Mouse (Mus musculus): ENCODE data around the gene Snf8.

Gene Snf8

DNA sequence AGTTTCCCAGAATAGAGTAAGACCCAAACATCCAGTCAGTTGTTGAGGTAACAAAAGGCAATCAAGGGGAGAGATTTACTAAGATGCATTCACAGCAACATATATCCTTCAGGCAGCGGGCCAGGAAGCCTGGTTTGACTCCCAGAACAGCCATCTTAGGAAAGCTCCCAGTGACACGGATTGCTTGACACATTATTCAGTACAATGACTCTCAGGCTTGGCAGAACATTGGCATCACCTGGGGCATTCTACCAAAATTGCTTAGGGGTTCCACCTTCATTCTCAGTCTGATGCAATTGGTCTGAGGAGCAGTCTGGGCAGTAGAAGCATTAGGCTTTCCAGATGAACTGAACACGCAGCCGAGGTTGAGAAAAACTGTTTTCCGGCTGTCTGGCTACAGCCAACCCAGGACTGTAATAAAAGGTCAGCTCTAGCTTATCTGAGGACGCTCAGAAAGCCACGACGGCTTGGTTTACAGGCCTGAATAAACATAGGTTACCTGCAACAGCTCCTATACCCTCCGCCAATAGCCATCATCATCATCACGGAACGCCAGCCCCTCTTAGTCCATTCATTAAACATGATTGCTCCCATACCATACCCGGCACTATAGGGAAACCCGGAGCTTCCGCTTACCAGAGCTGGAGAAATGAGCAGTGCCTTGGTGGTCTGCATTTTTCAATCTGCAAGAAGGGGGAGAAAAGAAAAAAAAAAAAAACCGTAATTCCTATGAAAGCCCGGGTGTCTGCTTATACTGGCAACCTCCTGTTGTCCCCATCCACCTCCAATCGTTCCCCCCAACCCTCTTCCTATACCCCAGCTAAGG, 39.9 kb downstream of the Snf8 start:
- peak; percentile 16 for DNase-seq (ENCODE audit: low spot score)

DNA sequence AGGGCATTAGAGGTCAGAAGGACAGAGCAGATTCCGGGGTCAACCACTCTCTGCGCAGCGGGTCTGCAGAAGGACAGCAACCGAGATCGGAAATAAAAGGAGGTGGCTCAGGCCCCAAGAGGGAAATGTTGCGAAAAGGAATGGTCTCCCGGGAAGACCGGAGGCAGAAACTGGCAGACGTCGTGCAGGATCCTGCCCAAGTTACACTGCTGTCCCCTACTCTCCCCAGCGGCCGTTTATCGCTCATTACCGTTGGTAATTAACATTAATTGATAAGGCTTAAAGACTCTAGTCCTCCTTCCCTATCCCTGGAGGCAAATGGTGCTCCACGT, 40.5 kb downstream of the Snf8 start:
- no peak for DNase-seq (ENCODE audit: low spot score)

DNA sequence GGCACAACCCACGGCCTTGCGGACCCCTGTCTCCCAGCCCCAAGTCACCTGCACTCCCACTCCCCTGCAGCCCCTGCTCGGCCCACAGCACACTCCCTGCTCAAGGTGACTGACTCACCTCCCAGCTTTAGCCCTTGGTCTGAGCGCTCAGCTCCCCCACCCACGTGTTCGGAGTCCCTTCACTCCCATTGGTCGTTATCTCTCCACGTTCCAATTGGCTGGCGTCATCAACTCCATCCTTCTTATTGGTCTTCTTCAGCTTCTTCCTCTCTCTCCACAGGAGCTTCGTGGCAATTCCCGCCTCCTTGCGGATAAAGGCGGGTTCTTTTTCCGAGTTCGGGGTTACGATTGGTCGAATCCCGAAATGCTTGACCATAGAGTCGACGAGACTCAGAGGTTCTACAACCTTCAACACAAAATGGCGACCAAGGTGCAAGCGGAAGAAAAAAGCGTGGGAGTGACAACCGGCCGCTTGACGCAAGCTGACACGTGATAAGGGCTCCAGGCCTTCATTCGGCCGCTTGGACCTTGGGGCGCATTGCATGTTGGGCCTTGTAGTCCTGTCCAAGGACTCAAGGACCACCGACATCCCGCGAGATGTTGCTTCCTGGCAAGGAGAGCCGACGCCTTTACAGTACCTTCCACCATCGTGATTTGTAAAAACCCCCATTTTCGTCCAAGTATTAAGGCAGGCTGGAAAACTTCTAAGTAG, 41.0 kb downstream of the Snf8 start, which contains the start of gene Atp5g1:
Gene Atp5g1, minus strand, starts transcription at position 162 of the 712 bp plus-strand sequence.
- DNase-seq (ENCODE audit: low spot score): peak; percentile 100

DNA sequence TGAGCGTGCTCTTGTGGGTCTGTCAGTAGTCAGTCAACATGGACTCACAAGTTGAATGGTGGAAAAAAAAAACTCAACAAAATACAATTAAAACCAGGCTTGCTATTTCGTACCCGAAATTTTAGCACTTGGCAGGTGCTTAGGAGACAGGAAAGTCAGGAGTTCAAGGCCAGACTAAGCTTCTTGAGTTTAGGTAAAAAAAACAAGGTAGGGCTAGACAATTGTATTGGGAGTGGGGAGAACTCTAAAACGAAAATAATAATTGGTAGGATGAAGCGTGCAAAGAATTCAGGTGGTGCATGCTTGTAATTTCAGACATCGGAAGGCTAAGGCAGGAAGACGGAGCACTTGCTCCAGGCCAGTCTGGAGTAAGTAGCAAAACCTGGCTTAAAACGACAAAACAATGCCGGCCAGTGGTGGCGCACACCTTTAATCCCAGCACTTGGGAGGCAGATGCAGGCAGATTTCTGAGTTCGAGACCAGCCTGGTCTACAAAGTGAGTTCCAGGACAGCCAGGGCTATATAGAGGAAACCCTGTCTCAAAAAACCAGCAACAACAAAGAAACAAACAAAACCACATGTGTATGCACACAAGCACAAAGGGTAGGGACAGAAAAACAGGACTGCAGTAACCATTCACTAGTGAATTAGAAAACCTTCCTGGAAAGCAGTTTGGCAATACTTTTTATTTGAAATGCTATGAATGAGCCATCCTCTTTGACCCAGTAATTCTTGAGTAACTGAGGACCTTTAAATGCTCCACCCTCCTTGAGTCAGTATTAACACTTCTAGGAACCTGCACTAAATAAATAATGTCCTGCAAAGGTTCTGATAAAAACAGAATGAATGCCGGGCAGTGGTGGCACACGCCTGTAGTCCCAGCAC, 41.8 kb downstream of the Snf8 start:
- DNase-seq (ENCODE audit: low spot score): no peak

DNA sequence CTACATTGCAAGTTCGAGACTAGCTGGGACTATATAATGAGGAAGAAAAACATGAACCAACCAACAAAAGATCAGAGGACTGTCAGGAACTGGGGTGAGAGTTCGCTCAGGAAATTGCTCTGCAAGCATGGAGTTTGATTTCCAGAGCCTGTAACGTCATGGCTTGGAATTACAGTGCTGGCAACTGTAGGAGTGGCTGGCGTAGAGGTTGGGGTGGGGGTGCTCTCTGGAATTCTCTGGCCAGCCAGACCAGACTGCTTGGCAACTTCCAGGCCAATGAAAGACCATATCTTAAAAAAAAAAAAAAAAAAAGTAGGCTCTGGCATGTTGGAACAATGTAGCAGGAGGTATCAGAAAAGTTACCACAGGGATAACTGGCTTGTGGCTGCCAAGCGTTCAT, 46.1 kb downstream of the Snf8 start:
- no peak for DNase-seq (ENCODE audit: low spot score)

DNA sequence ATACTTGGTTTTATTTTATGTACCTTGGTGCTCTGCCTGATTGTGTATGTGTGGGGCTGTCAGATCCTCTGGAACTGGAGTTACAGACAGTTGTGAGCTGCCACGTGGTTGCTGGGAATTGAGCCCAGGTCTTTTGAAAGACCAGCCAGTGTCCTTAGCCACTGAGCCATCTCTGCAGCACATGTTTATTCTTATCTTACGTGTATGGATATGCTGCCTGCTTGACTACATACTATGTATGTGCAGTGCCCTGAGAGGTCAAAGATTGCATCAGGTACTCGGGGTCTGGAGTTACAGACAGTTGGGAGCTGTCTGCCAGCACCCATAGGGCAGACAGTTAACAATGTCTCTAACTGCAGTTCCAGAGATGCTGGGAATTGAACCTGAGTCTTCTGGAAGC, 48.0 kb downstream of the Snf8 start:
- no peak for DNase-seq (ENCODE audit: low spot score)

DNA sequence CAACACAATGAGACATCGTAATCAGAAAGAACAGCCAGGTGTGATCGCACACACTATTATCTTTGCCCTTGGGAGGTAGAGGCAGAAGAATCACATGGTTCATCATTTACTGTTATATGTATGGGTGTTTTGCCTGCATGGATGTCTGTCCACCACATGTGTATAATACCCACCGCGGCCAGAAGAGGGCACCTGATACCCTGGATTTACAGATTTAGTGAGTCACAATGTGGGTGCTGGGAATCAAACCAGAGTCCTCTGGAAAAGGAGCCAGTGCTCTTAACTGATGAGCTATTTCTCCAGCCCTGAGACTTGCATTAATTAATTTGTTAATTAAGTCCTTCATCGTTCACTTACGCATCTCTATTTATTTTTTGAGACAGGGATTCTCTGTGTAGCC, 53.3 kb downstream of the Snf8 start:
- no peak for DNase-seq (ENCODE audit: low spot score)

DNA sequence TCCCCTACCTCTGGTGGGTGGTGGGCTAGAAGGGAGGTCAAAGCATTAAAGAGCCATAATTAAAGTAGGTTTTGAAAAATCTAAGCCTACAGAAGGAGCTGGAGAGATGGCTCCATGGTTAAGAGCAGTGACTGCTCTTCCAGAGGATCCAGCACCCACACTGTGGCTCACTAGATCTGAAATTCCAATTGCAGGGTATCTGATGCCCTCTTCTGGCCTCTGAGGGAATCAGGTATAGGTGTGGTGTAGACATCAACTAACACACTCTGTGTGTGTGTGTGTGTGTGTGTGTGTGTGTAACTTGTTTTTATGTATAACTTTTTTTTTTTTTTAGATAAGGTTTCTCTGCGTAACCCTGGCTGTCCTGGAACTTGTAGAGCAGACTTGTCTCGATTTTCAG, 56.4 kb downstream of the Snf8 start:
- no peak for DNase-seq (ENCODE audit: low spot score)

DNA sequence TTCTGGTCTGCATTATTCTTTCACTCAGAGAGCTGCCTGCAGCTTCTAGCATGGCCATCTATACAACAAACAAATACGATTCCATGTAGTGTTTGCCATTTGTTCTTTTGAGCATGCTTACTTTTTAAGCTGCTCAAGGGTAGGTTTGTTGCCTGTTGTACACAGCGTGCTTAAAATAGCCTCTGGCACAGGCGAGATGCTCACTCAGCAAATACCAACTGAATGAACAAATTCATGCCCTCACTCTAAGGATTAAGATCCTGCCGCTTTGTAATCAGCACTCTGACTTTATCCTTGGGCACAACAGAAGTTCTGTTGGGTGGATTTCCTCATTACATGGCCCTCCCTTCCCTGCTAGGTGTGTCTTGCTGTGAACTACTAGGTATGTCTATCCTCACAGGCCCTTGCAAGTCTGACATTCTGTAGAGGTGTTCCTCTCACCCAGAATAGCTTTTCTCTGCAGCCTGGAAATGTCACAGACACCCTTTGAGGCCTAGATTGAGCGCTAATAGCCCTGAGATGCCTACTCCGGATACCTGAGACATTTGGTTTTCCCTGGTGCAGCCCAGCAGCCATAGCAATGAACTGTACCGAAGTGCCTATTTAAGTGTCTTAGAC, 58.1 kb downstream of the Snf8 start:
- no peak for DNase-seq (ENCODE audit: low spot score)

DNA sequence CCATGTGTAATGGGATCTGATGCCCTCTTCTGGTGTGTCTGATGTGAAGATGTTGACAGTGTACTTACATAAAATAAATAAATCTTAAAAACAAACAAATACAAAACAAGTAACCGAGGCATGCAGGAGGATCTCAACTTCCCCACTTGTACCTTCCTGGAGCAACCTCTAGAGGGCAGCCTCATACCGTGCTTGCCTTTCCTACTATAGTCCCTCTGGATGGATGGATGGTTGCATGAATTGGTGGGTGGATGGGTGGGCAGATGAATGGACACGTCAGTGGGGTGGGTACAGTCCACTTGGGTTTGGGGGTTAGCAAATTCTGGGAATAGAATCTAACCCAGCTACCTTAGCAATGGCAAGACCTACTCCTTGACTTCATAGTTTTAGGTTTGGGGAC, 58.7 kb downstream of the Snf8 start:
- DNase-seq (ENCODE audit: low spot score): peak; percentile 37

Measured in yolk sac, embryonic 10.5 days (tissue).